Mouse (Mus musculus): Measurements from ENCODE around the gene Map6. TPM values are rescaled to one million over a fixed set of nuclear protein-coding genes. Genes with fewer than 3 reads are reported as not detected.

Gene Map6
- total and polyA plus RNA-seq, 2 experiments from 2014 or later, result 98.0 to 234 TPM

- Histone ChIP-seq H3K9ac (no peak overlapping the region), H3K36me3 (ENCODE audit: insufficient read depth) (peaks cover 16% of the 10 kb centered on the region), H3K27me3 (ENCODE audit: insufficient read depth, low read length) (no peaks in the 10 kb centered on the region), H3K9me3 (ENCODE audit: low read length) (no peaks in the 10 kb centered on the region), H3K4me1 (ENCODE audit: insufficient read depth) (peaks cover 14% of the 10 kb centered on the region; the same call in 1 of the 2 replicates), H3K4me3 (ENCODE audit: low read depth, low read length) (no peak overlapping the region), H3K27ac (ENCODE audit: low read depth, low read length) (no peak overlapping the region), H3K4me2 (ENCODE audit: low read depth) (no peak overlapping the region)
- DNase-seq (no peak), ATAC-seq (no peak)
- WGBS, result 85% methylated on average over 2 of the region's 2 CpGs
- TF ChIP-seq CTCF (IDR thresholded peaks at IDR 0.05; ENCODE audit: low read depth), result no peak
Measured at GRCm38 (mm10) chr7:99294198-99294780, 27.0 kb downstream of the Map6 start.

- H3K27ac ChIP-seq (ENCODE audit: low read depth, low read length), result peak overlapping the region; percentile 50
Measured at GRCm38 (mm10) chr7:99295104-99295503, 27.9 kb downstream of the Map6 start.

GRCm38 (mm10) chr7:99300650-99301175 is 33.5 kb downstream of the Map6 start:
- Histone ChIP-seq H3K27me3 (ENCODE audit: insufficient read depth, low read length) (no peaks in the 10 kb centered on the region), H3K9ac (no peak overlapping the region), H3K36me3 (ENCODE audit: insufficient read depth) (no peaks in the 10 kb centered on the region), H3K4me2 (ENCODE audit: low read depth) (no peak overlapping the region), H3K4me1 (ENCODE audit: insufficient read depth) (peaks cover under 1% of the 10 kb centered on the region; the same call in 1 of the 2 replicates), H3K4me3 (ENCODE audit: low read depth, low read length) (no peak overlapping the region), H3K9me3 (ENCODE audit: low read length) (no peaks in the 10 kb centered on the region), H3K27ac (ENCODE audit: low read depth, low read length) (no peak overlapping the region)
- DNase-seq, result no peak
- no peak for ATAC-seq
- WGBS, result 70% methylated on average over 3 of the region's 3 CpGs
- TF ChIP-seq CTCF (IDR thresholded peaks at IDR 0.05; ENCODE audit: low read depth), result no peak

More at GRCm38 (mm10) chr7:99295104-99295503, 27.9 kb downstream of the Map6 start:
- H3K9me3 ChIP-seq (ENCODE audit: low read length), result no peaks in the 10 kb centered on the region
- H3K36me3 ChIP-seq (ENCODE audit: insufficient read depth), result peaks cover 16% of the 10 kb centered on the region
- H3K9ac ChIP-seq, result no peak overlapping the region
- H3K4me2 ChIP-seq (ENCODE audit: low read depth), result no peak overlapping the region
- no peak for TF ChIP-seq CTCF (IDR thresholded peaks at IDR 0.05; ENCODE audit: low read depth)
- ATAC-seq (peak; percentile 75), DNase-seq (peak; percentile 42)
- no peaks in the 10 kb centered on the region for H3K27me3 ChIP-seq (ENCODE audit: insufficient read depth, low read length)
- H3K4me3 ChIP-seq (ENCODE audit: low read depth, low read length), result no peak overlapping the region
- 42% methylated on average over 8 of the region's 8 CpGs for WGBS
- peaks cover 12% of the 10 kb centered on the region; the same call in 1 of the 2 replicates for H3K4me1 ChIP-seq (ENCODE audit: insufficient read depth)

GRCm38 (mm10) chr7:99304029-99304428 is 36.8 kb downstream of the Map6 start:
- Histone ChIP-seq H3K36me3 (ENCODE audit: insufficient read depth) (peaks cover 4% of the 10 kb centered on the region; the same call in 1 of the 2 replicates), H3K9me3 (ENCODE audit: low read length) (no peaks in the 10 kb centered on the region), H3K4me1 (ENCODE audit: insufficient read depth) (no peaks in the 10 kb centered on the region), H3K9ac (no peak overlapping the region), H3K27me3 (ENCODE audit: insufficient read depth, low read length) (no peaks in the 10 kb centered on the region), H3K27ac (ENCODE audit: low read depth, low read length) (peak overlapping the region; percentile 29; the same call in 1 of the 2 replicates), H3K4me3 (ENCODE audit: low read depth, low read length) (no peak overlapping the region), H3K4me2 (ENCODE audit: low read depth) (no peak overlapping the region)
- 20% methylated on average over 6 of the region's 6 CpGs for WGBS
- DNase-seq (no peak), ATAC-seq (no peak)
- TF ChIP-seq CTCF (IDR thresholded peaks at IDR 0.05; ENCODE audit: low read depth), result no peak

- ATAC-seq, result peak; percentile 70
- WGBS, result 51% methylated on average over 5 of the region's 5 CpGs
- no peak overlapping the region for H3K27ac ChIP-seq (ENCODE audit: low read depth, low read length)
Measured at GRCm38 (mm10) chr7:99304949-99305372, 37.7 kb downstream of the Map6 start.

GRCm38 (mm10) chr7:99305688-99306087 is 38.4 kb downstream of the Map6 start:
- ATAC-seq, result no peak
- Histone ChIP-seq H3K4me2 (ENCODE audit: low read depth) (no peak overlapping the region), H3K36me3 (ENCODE audit: insufficient read depth) (peaks cover 4% of the 10 kb centered on the region; the same call in 1 of the 2 replicates), H3K4me3 (ENCODE audit: low read depth, low read length) (no peak overlapping the region), H3K27me3 (ENCODE audit: insufficient read depth, low read length) (no peaks in the 10 kb centered on the region), H3K9me3 (ENCODE audit: low read length) (no peaks in the 10 kb centered on the region), H3K4me1 (ENCODE audit: insufficient read depth) (no peaks in the 10 kb centered on the region), H3K9ac (no peak overlapping the region), H3K27ac (ENCODE audit: low read depth, low read length) (no peak overlapping the region)
- no peak for TF ChIP-seq CTCF (IDR thresholded peaks at IDR 0.05; ENCODE audit: low read depth)
- 92% methylated on average over 4 of the region's 4 CpGs for whole genome bisulfite sequencing
- DNase-seq, result no peak

More at GRCm38 (mm10) chr7:99304949-99305372, 37.7 kb downstream of the Map6 start:
- no peaks in the 10 kb centered on the region for H3K9me3 ChIP-seq (ENCODE audit: low read length)
- DNase-seq, result peak; percentile 21
- TF ChIP-seq CTCF (IDR thresholded peaks at IDR 0.05; ENCODE audit: low read depth), result no peak
- H3K4me2 ChIP-seq (ENCODE audit: low read depth), result no peak overlapping the region
- no peaks in the 10 kb centered on the region for H3K4me1 ChIP-seq (ENCODE audit: insufficient read depth)
- no peak overlapping the region for H3K9ac ChIP-seq
- peaks cover 4% of the 10 kb centered on the region; the same call in 1 of the 2 replicates for H3K36me3 ChIP-seq (ENCODE audit: insufficient read depth)
- no peak overlapping the region for H3K4me3 ChIP-seq (ENCODE audit: low read depth, low read length)
- no peaks in the 10 kb centered on the region for H3K27me3 ChIP-seq (ENCODE audit: insufficient read depth, low read length)

GRCm38 (mm10) chr7:99306640-99307039 is 39.4 kb downstream of the Map6 start:
- Histone ChIP-seq H3K27me3 (ENCODE audit: insufficient read depth, low read length) (no peaks in the 10 kb centered on the region), H3K9me3 (ENCODE audit: low read length) (no peaks in the 10 kb centered on the region), H3K9ac (no peak overlapping the region), H3K4me3 (ENCODE audit: low read depth, low read length) (no peak overlapping the region), H3K4me1 (ENCODE audit: insufficient read depth) (peaks cover 8% of the 10 kb centered on the region; the same call in 1 of the 2 replicates), H3K27ac (ENCODE audit: low read depth, low read length) (no peak overlapping the region), H3K36me3 (ENCODE audit: insufficient read depth) (peaks cover 4% of the 10 kb centered on the region; the same call in 1 of the 2 replicates), H3K4me2 (ENCODE audit: low read depth) (no peak overlapping the region)
- ATAC-seq (no peak), DNase-seq (no peak)
- no peak for TF ChIP-seq CTCF (IDR thresholded peaks at IDR 0.05; ENCODE audit: low read depth)
- 50% methylated on average over 3 of the region's 3 CpGs for WGBS

Measured in forebrain, postnatal 0 days (tissue).